Mouse (Mus musculus): ENCODE data around the gene Zfp536. TPM values are rescaled to one million over a fixed set of nuclear protein-coding genes. Genes with fewer than 3 reads are reported as not detected.

Gene Zfp536
- polyA plus RNA-seq, 1 experiment from 2014 or later: 15.6 TPM

GRCm38 (mm10) chr7:37568811-37569500 is 204.5 kb downstream of the Zfp536 start:
- no peak for DNase-seq (ENCODE audit: low spot score)
- no peaks in the 10 kb centered on the region for H3K9me3 ChIP-seq
- H3K27me3 ChIP-seq (replicated peaks; ENCODE audit: low read depth, poor library complexity, severe bottlenecking): peaks cover 28% of the 10 kb centered on the region; the same call in 1 of the 2 replicates
- no peak overlapping the region for H3K4me3 ChIP-seq
- H3K27ac ChIP-seq (replicated peaks): no peak overlapping the region
- H3K36me3 ChIP-seq (replicated peaks): peaks cover 24% of the 10 kb centered on the region
- 71% methylated on average over 31 of the region's 31 CpGs for WGBS
- peaks cover 45% of the 10 kb centered on the region for H3K4me1 ChIP-seq

GRCm38 (mm10) chr7:37568041-37568440 is 205.4 kb downstream of the Zfp536 start:
- no peak for DNase-seq (ENCODE audit: low spot score)
- peaks cover 24% of the 10 kb centered on the region for H3K36me3 ChIP-seq (replicated peaks)
- 0 out of 2 replicates have a peak overlapping the region, but pooled peaks have one; percentile 0 for H3K27ac ChIP-seq (replicated peaks)
- 89% methylated on average over 14 of the region's 14 CpGs for WGBS
- H3K9me3 ChIP-seq: no peaks in the 10 kb centered on the region
- H3K4me1 ChIP-seq: peaks cover 54% of the 10 kb centered on the region
- no peak overlapping the region for H3K4me3 ChIP-seq
- peaks cover 28% of the 10 kb centered on the region; the same call in 1 of the 2 replicates for H3K27me3 ChIP-seq (replicated peaks; ENCODE audit: low read depth, poor library complexity, severe bottlenecking)

- DNase-seq (ENCODE audit: low spot score): peak; percentile 39
- 20% methylated on average over 9 of the region's 9 CpGs for WGBS
- peak overlapping the region; percentile 67; the same call in 1 of the 2 replicates for H3K27ac ChIP-seq (replicated peaks)
- no peak overlapping the region for H3K4me3 ChIP-seq
- H3K9me3 ChIP-seq: no peaks in the 10 kb centered on the region
- peaks cover 24% of the 10 kb centered on the region for H3K36me3 ChIP-seq (replicated peaks)
- peaks cover 60% of the 10 kb centered on the region for H3K4me1 ChIP-seq
- H3K27me3 ChIP-seq (replicated peaks; ENCODE audit: low read depth, poor library complexity, severe bottlenecking): peaks cover 28% of the 10 kb centered on the region; the same call in 1 of the 2 replicates
Measured at GRCm38 (mm10) chr7:37566019-37566418, 207.4 kb downstream of the Zfp536 start.

- no peak overlapping the region for H3K4me3 ChIP-seq
- DNase-seq (ENCODE audit: low spot score): no peak
- H3K27me3 ChIP-seq (replicated peaks; ENCODE audit: low read depth, poor library complexity, severe bottlenecking): peaks cover 34% of the 10 kb centered on the region; the same call in 1 of the 2 replicates
- peaks cover 59% of the 10 kb centered on the region for H3K4me1 ChIP-seq
- H3K36me3 ChIP-seq (replicated peaks): peaks cover 24% of the 10 kb centered on the region
- 68% methylated on average over 8 of the region's 8 CpGs for WGBS
- H3K27ac ChIP-seq (replicated peaks): peak overlapping the region; percentile 67; the same call in 1 of the 2 replicates
- no peaks in the 10 kb centered on the region for H3K9me3 ChIP-seq
Measured at GRCm38 (mm10) chr7:37565371-37565770, 208.1 kb downstream of the Zfp536 start.

- H3K27me3 ChIP-seq (replicated peaks; ENCODE audit: low read depth, poor library complexity, severe bottlenecking): peaks cover 37% of the 10 kb centered on the region; the same call in 1 of the 2 replicates
- no peaks in the 10 kb centered on the region for H3K9me3 ChIP-seq
- no peak for DNase-seq (ENCODE audit: low spot score)
- WGBS: 6% methylated on average over 10 of the region's 10 CpGs
- H3K4me1 ChIP-seq: peaks cover 59% of the 10 kb centered on the region
- peak overlapping the region; percentile 36; the same call in 1 of the 2 replicates for H3K27ac ChIP-seq (replicated peaks)
- H3K4me3 ChIP-seq: no peak overlapping the region; the same call in 1 of the 2 replicates
- H3K36me3 ChIP-seq (replicated peaks): peaks cover 23% of the 10 kb centered on the region
Measured at GRCm38 (mm10) chr7:37564644-37565043, 208.8 kb downstream of the Zfp536 start.

GRCm38 (mm10) chr7:37563831-37564400 is 209.5 kb downstream of the Zfp536 start:
- peaks cover 59% of the 10 kb centered on the region for H3K4me1 ChIP-seq
- WGBS: 21% methylated on average over 6 of the region's 6 CpGs
- peak overlapping the region; percentile 36 for H3K27ac ChIP-seq (replicated peaks)
- H3K36me3 ChIP-seq (replicated peaks): peaks cover 15% of the 10 kb centered on the region
- peaks cover 30% of the 10 kb centered on the region; the same call in 1 of the 2 replicates for H3K27me3 ChIP-seq (replicated peaks; ENCODE audit: low read depth, poor library complexity, severe bottlenecking)
- H3K4me3 ChIP-seq: no peak overlapping the region
- DNase-seq (ENCODE audit: low spot score): peak; percentile 29
- H3K9me3 ChIP-seq: no peaks in the 10 kb centered on the region

GRCm38 (mm10) chr7:37563171-37563574 is 210.3 kb downstream of the Zfp536 start:
- H3K4me3 ChIP-seq: peak overlapping the region; percentile 39
- peaks cover 24% of the 10 kb centered on the region; the same call in 1 of the 2 replicates for H3K27me3 ChIP-seq (replicated peaks; ENCODE audit: low read depth, poor library complexity, severe bottlenecking)
- 4% methylated on average over 8 of the region's 8 CpGs for WGBS
- H3K27ac ChIP-seq (replicated peaks): peak overlapping the region; percentile 71
- DNase-seq (ENCODE audit: low spot score): peak; percentile 75
- peaks cover 59% of the 10 kb centered on the region for H3K4me1 ChIP-seq
- H3K9me3 ChIP-seq: no peaks in the 10 kb centered on the region
- H3K36me3 ChIP-seq (replicated peaks): peaks cover 8% of the 10 kb centered on the region

- Histone ChIP-seq H3K27me3 (replicated peaks; ENCODE audit: low read depth, poor library complexity, severe bottlenecking) (peaks cover 20% of the 10 kb centered on the region; the same call in 1 of the 2 replicates), H3K4me3 (no peak overlapping the region), H3K36me3 (replicated peaks) (peaks cover 1% of the 10 kb centered on the region), H3K4me1 (peaks cover 57% of the 10 kb centered on the region), H3K27ac (replicated peaks) (peak overlapping the region; percentile 66), H3K9me3 (no peaks in the 10 kb centered on the region)
- DNase-seq (ENCODE audit: low spot score): no peak
- 55% methylated on average over 7 of the region's 7 CpGs for WGBS
Measured at GRCm38 (mm10) chr7:37562505-37562904, 210.9 kb downstream of the Zfp536 start.

GRCm38 (mm10) chr7:37560581-37560980 is 212.9 kb downstream of the Zfp536 start:
- no peak overlapping the region for H3K27ac ChIP-seq (replicated peaks)
- H3K4me1 ChIP-seq: peaks cover 38% of the 10 kb centered on the region
- WGBS: 73% methylated on average over 7 of the region's 7 CpGs

GRCm38 (mm10) chr7:37559851-37560250 is 213.6 kb downstream of the Zfp536 start:
- WGBS: 48% methylated on average over 3 of the region's 3 CpGs
- DNase-seq (ENCODE audit: low spot score): no peak
- no peak overlapping the region for H3K27ac ChIP-seq (replicated peaks)
- 0 out of 2 replicates have a peak, but pooled peaks cover 15% of the 10 kb centered on the region for H3K27me3 ChIP-seq (replicated peaks; ENCODE audit: low read depth, poor library complexity, severe bottlenecking)
- no peaks in the 10 kb centered on the region for H3K36me3 ChIP-seq (replicated peaks)
- peaks cover 30% of the 10 kb centered on the region for H3K4me1 ChIP-seq
- no peaks in the 10 kb centered on the region for H3K9me3 ChIP-seq
- H3K4me3 ChIP-seq: no peak overlapping the region

More at GRCm38 (mm10) chr7:37560581-37560980, 212.9 kb downstream of the Zfp536 start:
- H3K4me3 ChIP-seq: no peak overlapping the region
- no peaks in the 10 kb centered on the region for H3K36me3 ChIP-seq (replicated peaks)
- no peaks in the 10 kb centered on the region for H3K9me3 ChIP-seq
- H3K27me3 ChIP-seq (replicated peaks; ENCODE audit: low read depth, poor library complexity, severe bottlenecking): 0 out of 2 replicates have a peak, but pooled peaks cover 15% of the 10 kb centered on the region
- DNase-seq (ENCODE audit: low spot score): no peak

GRCm38 (mm10) chr7:37559341-37559740 is 214.1 kb downstream of the Zfp536 start:
- 89% methylated on average over 6 of the region's 6 CpGs for WGBS
- peaks cover 27% of the 10 kb centered on the region for H3K4me1 ChIP-seq

GRCm38 (mm10) chr7:37556811-37557210 is 216.6 kb downstream of the Zfp536 start:
- H3K4me1 ChIP-seq: peaks cover 21% of the 10 kb centered on the region
- H3K4me3 ChIP-seq: no peak overlapping the region
- H3K36me3 ChIP-seq (replicated peaks): no peaks in the 10 kb centered on the region
- H3K9me3 ChIP-seq: no peaks in the 10 kb centered on the region
- 80% methylated on average over 1 of the region's 1 CpGs for WGBS
- no peak overlapping the region for H3K27ac ChIP-seq (replicated peaks)
- no peak for DNase-seq (ENCODE audit: low spot score)
- 0 out of 2 replicates have a peak, but pooled peaks cover 15% of the 10 kb centered on the region for H3K27me3 ChIP-seq (replicated peaks; ENCODE audit: low read depth, poor library complexity, severe bottlenecking)

More at GRCm38 (mm10) chr7:37559341-37559740, 214.1 kb downstream of the Zfp536 start:
- Histone ChIP-seq H3K27me3 (replicated peaks; ENCODE audit: low read depth, poor library complexity, severe bottlenecking) (0 out of 2 replicates have a peak, but pooled peaks cover 15% of the 10 kb centered on the region), H3K9me3 (no peaks in the 10 kb centered on the region), H3K36me3 (replicated peaks) (no peaks in the 10 kb centered on the region), H3K27ac (replicated peaks) (no peak overlapping the region), H3K4me3 (no peak overlapping the region)
- no peak for DNase-seq (ENCODE audit: low spot score)
